Mouse (Mus musculus): ENCODE measurements around the gene Adgrg3. TPM values are rescaled to one million over a fixed set of nuclear protein-coding genes. Genes with fewer than 3 reads are reported as not detected.

Gene Adgrg3
- polyA plus RNA-seq, 1 experiment from 2014 or later: 0.44 TPM

GRCm38 (mm10) chr8:94998431-94998830 is 19.1 kb upstream of the Adgrg3 start:
- Histone ChIP-seq H3K27ac (no peak overlapping the region), H3K79me2 (ENCODE audit: inconsistent target) (no peaks in the 10 kb centered on the region), H3K4me3 (ENCODE audit: inconsistent target) (no peak overlapping the region), H3K36me3 (ENCODE audit: inconsistent target) (no peaks in the 10 kb centered on the region)
- 32% methylated on average over 2 of the region's 2 CpGs for WGBS (ENCODE audit: missing documents)

GRCm38 (mm10) chr8:94999004-94999403 is 18.5 kb upstream of the Adgrg3 start:
- no peaks in the 10 kb centered on the region for H3K79me2 ChIP-seq (ENCODE audit: inconsistent target)
- WGBS (ENCODE audit: missing documents): 74% methylated on average over 6 of the region's 6 CpGs
- H3K27ac ChIP-seq: no peak overlapping the region
- H3K4me3 ChIP-seq (ENCODE audit: inconsistent target): no peak overlapping the region
- no peaks in the 10 kb centered on the region for H3K36me3 ChIP-seq (ENCODE audit: inconsistent target)

GRCm38 (mm10) chr8:94999956-95000355 is 17.5 kb upstream of the Adgrg3 start:
- H3K36me3 ChIP-seq (ENCODE audit: inconsistent target): no peaks in the 10 kb centered on the region
- H3K4me3 ChIP-seq (ENCODE audit: inconsistent target): no peak overlapping the region
- H3K79me2 ChIP-seq (ENCODE audit: inconsistent target): no peaks in the 10 kb centered on the region
- 64% methylated on average over 6 of the region's 6 CpGs for WGBS (ENCODE audit: missing documents)
- no peak overlapping the region for H3K27ac ChIP-seq

- Histone ChIP-seq H3K27ac (no peak overlapping the region), H3K79me2 (ENCODE audit: inconsistent target) (no peaks in the 10 kb centered on the region), H3K36me3 (ENCODE audit: inconsistent target) (no peaks in the 10 kb centered on the region), H3K4me3 (ENCODE audit: inconsistent target) (no peak overlapping the region)
- 15% methylated on average over 5 of the region's 5 CpGs for WGBS (ENCODE audit: missing documents)
Observed at GRCm38 (mm10) chr8:95000684-95001083, 16.8 kb upstream of the Adgrg3 start.

- H3K36me3 ChIP-seq (ENCODE audit: inconsistent target): no peaks in the 10 kb centered on the region
- no peak overlapping the region for H3K4me3 ChIP-seq (ENCODE audit: inconsistent target)
- no peaks in the 10 kb centered on the region for H3K79me2 ChIP-seq (ENCODE audit: inconsistent target)
- no peak overlapping the region for H3K27ac ChIP-seq
- 45% methylated on average over 5 of the region's 5 CpGs for WGBS (ENCODE audit: missing documents)
Observed at GRCm38 (mm10) chr8:95001165-95001564, 16.3 kb upstream of the Adgrg3 start.

- H3K36me3 ChIP-seq (ENCODE audit: inconsistent target): no peaks in the 10 kb centered on the region
- 10% methylated on average over 7 of the region's 7 CpGs for WGBS (ENCODE audit: missing documents)
Observed at GRCm38 (mm10) chr8:95001655-95002054, 15.8 kb upstream of the Adgrg3 start.

GRCm38 (mm10) chr8:95002089-95002655 is 15.3 kb upstream of the Adgrg3 start:
- H3K36me3 ChIP-seq (ENCODE audit: inconsistent target): no peaks in the 10 kb centered on the region
- H3K27ac ChIP-seq: no peak overlapping the region
- WGBS (ENCODE audit: missing documents): 61% methylated on average over 7 of the region's 8 CpGs
- H3K4me3 ChIP-seq (ENCODE audit: inconsistent target): no peak overlapping the region
- no peaks in the 10 kb centered on the region for H3K79me2 ChIP-seq (ENCODE audit: inconsistent target)

More at GRCm38 (mm10) chr8:95001655-95002054, 15.8 kb upstream of the Adgrg3 start:
- H3K4me3 ChIP-seq (ENCODE audit: inconsistent target): no peak overlapping the region
- H3K79me2 ChIP-seq (ENCODE audit: inconsistent target): no peaks in the 10 kb centered on the region
- H3K27ac ChIP-seq: no peak overlapping the region

GRCm38 (mm10) chr8:95012442-95012919 is 5.0 kb upstream of the Adgrg3 start:
- WGBS (ENCODE audit: missing documents): 26% methylated on average over 15 of the region's 15 CpGs
- H3K27ac ChIP-seq: no peak overlapping the region
- no peaks in the 10 kb centered on the region for H3K36me3 ChIP-seq (ENCODE audit: inconsistent target)
- H3K79me2 ChIP-seq (ENCODE audit: inconsistent target): no peaks in the 10 kb centered on the region
- H3K4me3 ChIP-seq (ENCODE audit: inconsistent target): no peak overlapping the region

GRCm38 (mm10) chr8:95015866-95016265 is 1.6 kb upstream of the Adgrg3 start:
- WGBS (ENCODE audit: missing documents): 100% methylated on average over 3 of the region's 4 CpGs
- Histone ChIP-seq H3K27ac (no peak overlapping the region), H3K79me2 (ENCODE audit: inconsistent target) (no peaks in the 10 kb centered on the region), H3K4me3 (ENCODE audit: inconsistent target) (no peak overlapping the region), H3K36me3 (ENCODE audit: inconsistent target) (no peaks in the 10 kb centered on the region)

- no peaks in the 10 kb centered on the region for H3K36me3 ChIP-seq (ENCODE audit: inconsistent target)
- no peaks in the 10 kb centered on the region for H3K79me2 ChIP-seq (ENCODE audit: inconsistent target)
- no peak overlapping the region for H3K27ac ChIP-seq
- WGBS (ENCODE audit: missing documents): 84% methylated on average over 4 of the region's 4 CpGs
- H3K4me3 ChIP-seq (ENCODE audit: inconsistent target): no peak overlapping the region
Observed at GRCm38 (mm10) chr8:95016684-95017083, 808 bp upstream of the Adgrg3 start.

GRCm38 (mm10) chr8:95017969-95018635 is 610 bp downstream of the Adgrg3 start:
- no peak overlapping the region for H3K4me3 ChIP-seq (ENCODE audit: inconsistent target)
- WGBS (ENCODE audit: missing documents): 84% methylated on average over 9 of the region's 9 CpGs

GRCm38 (mm10) chr8:95020293-95020777 is 2.8 kb downstream of the Adgrg3 start:
- no peaks in the 10 kb centered on the region for H3K36me3 ChIP-seq (ENCODE audit: inconsistent target)
- WGBS (ENCODE audit: missing documents): 19% methylated on average over 12 of the region's 12 CpGs
- no peaks in the 10 kb centered on the region for H3K79me2 ChIP-seq (ENCODE audit: inconsistent target)
- no peak overlapping the region for H3K27ac ChIP-seq
- no peak overlapping the region; the same call in 1 of the 2 replicates for H3K4me3 ChIP-seq (ENCODE audit: inconsistent target)

More at GRCm38 (mm10) chr8:95017969-95018635, 610 bp downstream of the Adgrg3 start:
- Histone ChIP-seq H3K36me3 (ENCODE audit: inconsistent target) (no peaks in the 10 kb centered on the region), H3K27ac (no peak overlapping the region), H3K79me2 (ENCODE audit: inconsistent target) (no peaks in the 10 kb centered on the region)

- 22% methylated on average over 10 of the region's 10 CpGs for WGBS (ENCODE audit: missing documents)
- H3K27ac ChIP-seq: no peak overlapping the region
- H3K4me3 ChIP-seq (ENCODE audit: inconsistent target): no peak overlapping the region; the same call in 1 of the 2 replicates
- H3K36me3 ChIP-seq (ENCODE audit: inconsistent target): no peaks in the 10 kb centered on the region
- no peaks in the 10 kb centered on the region for H3K79me2 ChIP-seq (ENCODE audit: inconsistent target)
Observed at GRCm38 (mm10) chr8:95020821-95021220, 3.3 kb downstream of the Adgrg3 start.

- Histone ChIP-seq H3K27ac (no peak overlapping the region), H3K36me3 (ENCODE audit: inconsistent target) (no peaks in the 10 kb centered on the region), H3K4me3 (ENCODE audit: inconsistent target) (no peak overlapping the region), H3K79me2 (ENCODE audit: inconsistent target) (no peaks in the 10 kb centered on the region)
- 80% methylated on average over 8 of the region's 8 CpGs for WGBS (ENCODE audit: missing documents)
Observed at GRCm38 (mm10) chr8:95023201-95023600, 5.7 kb downstream of the Adgrg3 start.

- Histone ChIP-seq H3K36me3 (ENCODE audit: inconsistent target) (no peaks in the 10 kb centered on the region), H3K27ac (peak overlapping the region; percentile 37), H3K79me2 (ENCODE audit: inconsistent target) (no peaks in the 10 kb centered on the region), H3K4me3 (ENCODE audit: inconsistent target) (no peak overlapping the region)
- WGBS (ENCODE audit: missing documents): 57% methylated on average over 4 of the region's 4 CpGs
Observed at GRCm38 (mm10) chr8:95024387-95024786, 6.9 kb downstream of the Adgrg3 start.

Data from macrophage (primary cell).